Mouse (Mus musculus): ENCODE data around the gene Hnrnpul1.

DNA sequence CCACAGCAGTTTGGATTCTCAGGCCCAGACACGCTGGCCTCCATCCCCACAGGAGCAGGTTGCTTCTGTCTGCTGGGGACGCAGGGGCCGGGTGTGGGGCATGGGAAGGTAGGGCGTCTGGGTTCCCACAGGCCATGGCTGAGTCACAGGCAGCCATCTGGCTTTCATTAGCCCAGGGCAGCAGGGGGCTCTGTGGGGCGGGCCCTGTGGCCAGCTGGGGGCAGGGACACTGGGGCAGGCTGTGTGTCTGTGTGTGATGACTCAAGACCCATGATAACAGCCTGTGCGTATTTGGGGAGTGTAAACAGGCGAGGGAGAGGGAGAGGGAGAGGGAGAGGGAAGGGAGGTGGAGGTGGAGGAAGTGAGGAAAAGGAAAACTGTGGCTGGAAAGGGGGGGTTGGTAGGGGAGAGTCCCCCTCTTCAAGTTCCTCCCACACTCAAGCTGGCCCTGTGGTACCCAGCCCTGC is 42.8 kb downstream of the Hnrnpul1 start:
- TF ChIP-seq CTCF (IDR thresholded peaks at IDR 0.05; ENCODE audit: control insufficient read depth, insufficient read depth, insufficient read length) = no peak
- TF ChIP-seq MYOG (IDR thresholded peaks at IDR 0.05; ENCODE audit: control insufficient read depth, extremely low read depth, insufficient read length) = no peak
- TF ChIP-seq MAX (IDR thresholded peaks at IDR 0.05) = peak; percentile 37
- TF ChIP-seq CEBPB (IDR thresholded peaks at IDR 0.05; ENCODE audit: low read depth) = no peak
- no peak for TF ChIP-seq MYOD1 (IDR thresholded peaks at IDR 0.05; ENCODE audit: control insufficient read depth, insufficient read length, low read depth)
- TF ChIP-seq USF1 (IDR thresholded peaks at IDR 0.05; ENCODE audit: low read depth) = no peak
- no peak for TF ChIP-seq FOSL1 (IDR thresholded peaks at IDR 0.05; ENCODE audit: insufficient read depth, low read length, poor library complexity, severe bottlenecking)

Measured in C2C12 (cell line).